ENCODE assay signal across 13 mouse cellular contexts in the genomic region with DNA sequence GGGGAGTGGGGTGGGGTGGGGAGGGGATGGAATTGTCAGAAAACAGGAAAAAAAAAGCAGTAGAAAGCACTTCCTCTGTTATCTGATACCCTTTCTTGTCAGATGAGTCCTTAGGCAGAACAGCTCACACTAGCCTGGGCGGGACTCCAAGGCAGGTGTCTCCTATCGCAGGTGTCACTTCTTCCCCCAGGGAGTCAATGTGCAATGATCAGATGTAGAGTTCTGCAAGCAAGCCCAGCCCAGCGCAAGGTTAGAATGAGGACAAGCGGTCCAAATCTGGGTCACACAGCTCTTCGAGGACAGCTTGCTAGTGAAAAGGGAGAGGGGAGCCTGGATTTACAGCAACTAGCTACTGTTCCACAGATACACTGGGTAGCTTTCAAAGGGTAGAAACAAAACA. TPM values are rescaled to one million over a fixed set of nuclear protein-coding genes. Genes with fewer than 3 reads are reported as not detected.
A peak's percentile ranks its signal among the peaks of the same experiment; 100 is the strongest.
DNase-seq lines count a peak whose midpoint lies in the region; ATAC-seq lines count a peak whose summit lies in the region.
"Had no signal": no experiment of that assay in that cellular context is flagged by ENCODE, and none has a peak within 500 bp of the region (broad histone marks: within the 10 kb centered on the region; RNA-seq: fewer than 3 reads in every experiment).

No protein-coding gene starts in this region.

- no peak overlapping the region for H3K4me2 ChIP-seq in kidney, embryonic 15.5 days
- no peak overlapping the region for H3K4me2 ChIP-seq in intestine, embryonic 16.5 days (ENCODE audit: low read depth, low read length)
- H3K4me2 ChIP-seq: midbrain, embryonic 13.5 days had no signal

- WGBS in kidney, embryonic 15.5 days: 40% methylated on average over 5 of the region's 5 CpGs
- WGBS in intestine, embryonic 16.5 days: 70% methylated on average over 5 of the region's 5 CpGs

- H3K27ac ChIP-seq in kidney, embryonic 15.5 days: no peak overlapping the region
- no peak overlapping the region for H3K27ac ChIP-seq in intestine, embryonic 16.5 days (ENCODE audit: low read length)
- H3K27ac ChIP-seq: midbrain, embryonic 13.5 days had no signal

- H3K36me3 ChIP-seq in kidney, embryonic 15.5 days: no peaks in the 10 kb centered on the region
- H3K36me3 ChIP-seq in intestine, embryonic 16.5 days (ENCODE audit: control insufficient read depth, insufficient read depth, low read length): no peaks in the 10 kb centered on the region
- H3K36me3 ChIP-seq: midbrain, embryonic 13.5 days had no signal

- H3K27me3 ChIP-seq in kidney, embryonic 15.5 days: no peaks in the 10 kb centered on the region
- no peaks in the 10 kb centered on the region for H3K27me3 ChIP-seq in intestine, embryonic 16.5 days (replicated peaks; ENCODE audit: control insufficient read depth, insufficient read depth, low read length)
- H3K27me3 ChIP-seq: midbrain, embryonic 13.5 days had no signal

- no peak overlapping the region for H3K4me3 ChIP-seq in kidney, embryonic 15.5 days (replicated peaks)
- no peak overlapping the region for H3K4me3 ChIP-seq in intestine, embryonic 16.5 days (ENCODE audit: low read length)
- H3K4me3 ChIP-seq: midbrain, embryonic 13.5 days had no signal

- no peaks in the 10 kb centered on the region for H3K4me1 ChIP-seq in kidney, embryonic 15.5 days
- H3K4me1 ChIP-seq in intestine, embryonic 16.5 days (ENCODE audit: control insufficient read depth, insufficient read depth, low read length): no peaks in the 10 kb centered on the region
- H3K4me1 ChIP-seq: midbrain, embryonic 13.5 days had no signal

- no peak overlapping the region for H3K9ac ChIP-seq in kidney, embryonic 15.5 days
- H3K9ac ChIP-seq in intestine, embryonic 16.5 days (ENCODE audit: low read depth, low read length): no peak overlapping the region
- H3K9ac ChIP-seq: midbrain, embryonic 13.5 days had no signal

- H3K9me3 ChIP-seq in kidney, embryonic 15.5 days (replicated peaks): no peaks in the 10 kb centered on the region
- no peaks in the 10 kb centered on the region for H3K9me3 ChIP-seq in intestine, embryonic 16.5 days (ENCODE audit: control insufficient read depth, low read length)
- H3K9me3 ChIP-seq: midbrain, embryonic 13.5 days had no signal

- no peak for DNase-seq in kidney, postnatal 36 days
- peak; percentile 62 for DNase-seq in brain, adult 2 months (ENCODE audit: low read depth, low spot score)
- peak; percentile 21 for DNase-seq in cerebellum, adult 9-10 months
- no peak for DNase-seq in adrenal gland, postnatal 14 days
- DNase-seq in layer of hippocampus, postnatal 25 days (ENCODE audit: extremely low spot score in 1 of 2, low spot score in 1 of 2): no peak
- DNase-seq: adrenal gland, postnatal 10 days; kidney, postnatal 25 days; layer of hippocampus, postnatal 36 days; lung, postnatal 36 days had no signal

- ATAC-seq in kidney, embryonic 15.5 days (replicated peaks; ENCODE audit: low FRiP score): 0 out of 2 replicates have a peak, but pooled peaks have one; percentile 25
- ATAC-seq in intestine, embryonic 16.5 days: peak; percentile 63
- ATAC-seq in monocyte, adult 5-6 weeks (replicated peaks; ENCODE audit: insufficient number of reproducible peaks, low FRiP score, low TSS enrichment, poor library complexity, severe bottlenecking): no peak
- ATAC-seq: midbrain, embryonic 13.5 days had no signal

RNA-seq across cellular contexts. Expression of a gene that starts 26.0 kb away (rescaled TPM):
- polyA plus RNA-seq in kidney, embryonic 15.5 days (2015; fragmentation: Nextera tagmentation; extraction: Ambion mirVana): 6.4 and 6.6 TPM in 2 replicates
- polyA plus RNA-seq in intestine, embryonic 16.5 days (2015; fragmentation: Nextera tagmentation; extraction: Ambion mirVana): 3.0 and 8.9 TPM in 2 replicates
- total RNA-seq in monocyte, adult 5-6 weeks (2017): 7.6 to 19.3 TPM (median 16.4 TPM) in 3 replicates
- total RNA-seq in adrenal gland, postnatal 14 days (2021): 7.4 and 7.8 TPM in 2 replicates
- total RNA-seq in layer of hippocampus, postnatal 25 days (2021): 1 to 10 TPM; 3.1 TPM

Comparison
In these comparisons a context has a peak if more than half of its experiments do, and no peak if none do; other contexts are left out.
1. DNase-seq: peak in brain, adult 2 months (single experiment) and cerebellum, adult 9-10 months (single experiment); none in kidney, postnatal 36 days (0 of 2), adrenal gland, postnatal 14 days (single experiment) and layer of hippocampus, postnatal 25 days (0 of 2).